Mouse (Mus musculus) embryonic fibroblast, embryonic 13.5 days (primary cell): ENCODE data around the gene Klf12. TPM values are rescaled to one million over a fixed set of nuclear protein-coding genes. Genes with fewer than 3 reads are reported as not detected.

Experiments used
- H3K27ac ChIP-seq: 2 replicates; pipeline ENCODE4 v1.5.1; 2012; ENCODE audit warnings: low read length, control low read depth, inconsistent platforms; ENCODE audit not compliant: insufficient read depth
- H3K4me1 ChIP-seq: 2 replicates; pipeline ENCODE4 v1.6.1; 2011; ENCODE audit warnings: low read length; ENCODE audit not compliant: control insufficient read depth, insufficient read depth
- H3K4me3 ChIP-seq: 2 replicates; pipeline ENCODE4 v1.5.1; 2011; ENCODE audit warnings: mild to moderate bottlenecking, control low read depth, low read length; ENCODE audit not compliant: insufficient read depth
- CTCF ChIP-seq: IDR thresholded peaks from 2 replicates; pipeline ENCODE4 v1.5.1; 2011; ENCODE audit warnings: mild to moderate bottlenecking, control low read depth, low read length, moderate library complexity, borderline replicate concordance; ENCODE audit not compliant: insufficient read depth
- POLR2A ChIP-seq: IDR thresholded peaks from 2 replicates; pipeline ENCODE4 v1.6.1; 2011; ENCODE audit warnings: low read depth, mild to moderate bottlenecking, control low read depth, low read length, moderate library complexity
- polyA plus RNA-seq: library from polyadenylated mRNA; stranded (reverse); fragments of >200 nt; gene quantifications from 2 replicates; pipeline ENCODE4 v1.2.4, GENCODE M21; 2011; ENCODE audit warnings: low read depth; ENCODE audit not compliant: missing spikeins, insufficient read length

Gene Klf12
- polyA plus RNA-seq, 1 experiment, result 13.0 TPM

DNA sequence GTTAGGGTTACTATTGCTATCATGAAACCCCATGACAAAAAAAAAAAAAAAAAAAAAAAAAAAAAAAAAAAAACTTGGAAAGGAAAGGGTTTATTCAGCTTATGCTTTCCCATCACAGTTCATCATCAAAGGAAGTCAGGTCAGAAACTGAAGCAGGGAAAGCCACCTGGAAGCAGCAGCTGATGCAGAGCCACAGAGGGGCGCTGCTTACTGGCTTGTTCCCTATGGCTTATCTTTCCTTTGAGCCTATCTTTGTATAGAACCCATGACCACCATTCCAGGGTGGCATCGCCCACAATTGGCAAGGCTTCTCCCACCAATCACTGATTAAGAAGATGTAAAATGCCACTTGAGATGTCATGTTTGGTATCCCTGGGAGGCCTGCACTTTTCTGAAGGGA lies 119.4 kb downstream of the Klf12 start:
- Histone ChIP-seq H3K27ac (no peak overlapping the region), H3K4me3 (no peak overlapping the region), H3K4me1 (no peaks in the 10 kb centered on the region)
- no peak for TF ChIP-seq CTCF

DNA sequence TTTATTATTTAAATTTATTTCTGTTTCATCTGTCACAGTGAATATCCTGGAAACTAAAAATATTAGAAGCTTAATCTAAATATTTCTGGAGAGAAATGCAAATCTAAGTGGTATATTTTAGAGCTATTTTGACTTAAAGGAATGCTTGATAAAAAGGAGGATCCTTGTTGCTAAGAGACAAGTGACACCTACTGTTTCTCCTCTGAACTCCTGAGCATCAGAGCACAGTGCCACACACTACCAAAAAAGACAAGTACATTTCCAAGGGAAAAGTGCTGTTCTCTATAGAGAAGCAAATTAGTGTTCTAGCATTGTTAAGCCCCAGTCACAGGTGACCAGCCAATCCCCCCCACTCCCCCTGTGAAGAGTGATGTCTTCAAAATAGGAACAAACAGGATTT lies 127.8 kb downstream of the Klf12 start:
- no peaks in the 10 kb centered on the region for H3K4me1 ChIP-seq
- H3K27ac ChIP-seq, result no peak overlapping the region
- no peak overlapping the region for H3K4me3 ChIP-seq
- TF ChIP-seq POLR2A, result no peak
- no peak for TF ChIP-seq CTCF

GRCm38 (mm10) chr14:100147666-100148065 lies 136.8 kb downstream of the Klf12 start:
- Histone ChIP-seq H3K4me1 (no peaks in the 10 kb centered on the region), H3K4me3 (no peak overlapping the region), H3K27ac (no peak overlapping the region)
- TF ChIP-seq CTCF (no peak), POLR2A (no peak)

DNA sequence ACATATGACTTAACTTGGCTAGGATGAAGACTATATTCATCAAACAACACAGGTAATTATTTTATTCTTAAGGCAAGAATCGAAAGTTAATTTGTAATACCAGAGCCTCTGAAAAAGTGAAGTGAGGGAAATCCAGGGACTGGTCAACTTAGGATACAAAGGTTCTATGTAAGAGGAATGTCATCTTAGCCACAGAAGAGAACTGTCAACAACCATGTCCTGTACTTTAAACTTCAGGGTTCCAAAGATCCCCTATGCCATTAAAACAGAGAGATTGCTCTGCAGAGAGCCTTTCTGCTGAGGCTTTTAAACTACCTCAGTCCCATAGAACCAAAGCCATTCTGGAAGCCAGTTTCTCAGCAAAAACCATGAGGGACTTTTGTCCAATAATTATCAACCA lies 144.1 kb downstream of the Klf12 start:
- Histone ChIP-seq H3K4me3 (no peak overlapping the region), H3K27ac (no peak overlapping the region), H3K4me1 (no peaks in the 10 kb centered on the region)
- TF ChIP-seq CTCF (no peak), POLR2A (no peak)

- no peak overlapping the region for H3K4me3 ChIP-seq
- H3K4me1 ChIP-seq, result no peaks in the 10 kb centered on the region
- no peak overlapping the region for H3K27ac ChIP-seq
- TF ChIP-seq POLR2A (no peak), CTCF (no peak)
Measured at GRCm38 (mm10) chr14:100134304-100134703, 150.2 kb downstream of the Klf12 start.

DNA sequence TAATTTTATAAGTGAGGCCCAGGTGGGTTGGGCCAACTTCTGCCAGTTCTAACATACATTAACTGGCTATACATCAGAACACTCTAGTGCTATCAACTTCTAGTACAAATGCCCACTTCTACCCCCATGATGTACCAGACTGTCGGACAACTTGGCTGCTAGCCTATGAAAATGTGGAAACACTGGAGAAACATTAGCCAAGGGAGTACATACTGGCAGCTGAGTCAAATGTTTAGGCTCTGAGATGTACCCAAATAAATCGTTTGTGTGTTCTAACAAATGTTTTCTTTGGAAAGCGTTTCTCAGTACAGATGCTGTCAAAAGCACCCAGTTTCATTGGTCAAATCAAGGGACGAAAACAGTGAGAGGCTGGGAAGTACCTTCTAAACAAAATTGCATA lies 152.0 kb downstream of the Klf12 start:
- H3K4me1 ChIP-seq, result no peaks in the 10 kb centered on the region
- H3K27ac ChIP-seq, result no peak overlapping the region
- TF ChIP-seq POLR2A (no peak), CTCF (no peak)
- H3K4me3 ChIP-seq, result no peak overlapping the region

DNA sequence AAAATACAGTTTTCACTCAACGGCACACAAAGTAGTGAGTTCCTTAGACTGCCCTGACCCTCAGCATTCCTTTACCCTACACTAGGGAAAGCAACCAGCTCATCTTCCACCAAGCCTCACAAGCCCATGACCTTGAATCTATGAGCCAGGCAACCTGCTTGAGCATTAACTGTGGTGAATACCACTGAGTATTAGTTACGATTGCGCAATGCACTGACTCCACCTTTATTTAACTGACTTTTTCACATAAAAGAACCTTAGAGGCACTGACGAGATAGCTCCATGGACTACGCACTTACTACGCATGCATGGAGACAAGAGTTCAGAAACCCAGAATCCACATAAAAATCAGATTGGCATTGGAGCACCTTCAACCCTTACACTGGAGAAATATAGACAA lies 158.4 kb downstream of the Klf12 start:
- TF ChIP-seq POLR2A (no peak), CTCF (no peak)

DNA sequence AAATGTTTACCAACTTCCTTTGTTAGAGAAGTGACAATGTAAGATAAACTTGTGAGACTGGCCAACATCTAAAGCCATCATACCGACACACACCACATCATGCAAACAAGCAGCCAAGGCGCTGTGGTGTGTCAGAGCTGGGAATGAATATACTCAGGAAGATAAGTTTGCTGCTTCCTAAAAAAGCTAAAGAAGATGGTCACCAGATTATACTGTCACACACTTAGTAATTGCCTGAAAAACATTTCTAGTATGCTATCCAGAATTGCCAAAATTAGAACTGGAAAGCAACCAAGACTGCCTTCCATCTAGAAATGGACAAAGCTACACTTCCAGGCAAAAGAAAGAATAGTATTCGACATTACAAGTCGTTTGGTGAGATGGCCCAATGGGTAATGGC lies 163.4 kb downstream of the Klf12 start:
- no peaks in the 10 kb centered on the region; the same call in 1 of the 2 replicates for H3K4me1 ChIP-seq
- H3K27ac ChIP-seq, result no peak overlapping the region
- TF ChIP-seq CTCF (no peak), POLR2A (no peak)
- no peak overlapping the region for H3K4me3 ChIP-seq

More for the DNA sequence above, 158.4 kb downstream of the Klf12 start:
- H3K27ac ChIP-seq, result no peak overlapping the region
- no peaks in the 10 kb centered on the region for H3K4me1 ChIP-seq
- no peak overlapping the region for H3K4me3 ChIP-seq

- TF ChIP-seq CTCF (no peak), POLR2A (no peak)
- Histone ChIP-seq H3K4me3 (no peak overlapping the region), H3K27ac (no peak overlapping the region), H3K4me1 (no peaks in the 10 kb centered on the region; the same call in 1 of the 2 replicates)
Measured at GRCm38 (mm10) chr14:100119866-100120265, 164.6 kb downstream of the Klf12 start.

DNA sequence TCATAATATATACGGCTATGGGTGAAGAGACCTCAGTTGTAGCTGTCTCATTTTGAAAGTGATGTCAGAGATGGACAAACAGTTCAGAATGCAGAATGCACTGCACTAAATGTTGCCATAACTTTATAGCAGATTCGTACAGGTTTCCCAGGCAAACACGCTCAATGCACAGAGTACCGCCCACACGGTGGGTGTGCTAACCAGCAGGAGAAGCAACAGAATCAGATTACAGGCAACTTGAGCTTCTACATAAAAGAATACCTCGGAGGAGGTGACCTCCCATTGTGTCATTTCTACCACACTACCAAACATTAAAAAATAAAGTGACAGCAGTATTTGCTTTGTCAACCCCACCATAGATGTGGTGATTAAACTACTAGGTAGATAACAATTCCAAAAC lies 171.1 kb downstream of the Klf12 start:
- no peak overlapping the region for H3K4me3 ChIP-seq
- TF ChIP-seq CTCF, result no peak
- no peak for TF ChIP-seq POLR2A
- H3K4me1 ChIP-seq, result peaks cover 2% of the 10 kb centered on the region; the same call in 1 of the 2 replicates
- H3K27ac ChIP-seq, result no peak overlapping the region

- H3K4me3 ChIP-seq, result no peak overlapping the region
- no peak for TF ChIP-seq POLR2A
- TF ChIP-seq CTCF, result no peak
- H3K4me1 ChIP-seq, result peaks cover 2% of the 10 kb centered on the region; the same call in 1 of the 2 replicates
- no peak overlapping the region for H3K27ac ChIP-seq
Measured at GRCm38 (mm10) chr14:100111735-100112134, 172.7 kb downstream of the Klf12 start.
